Mouse (Mus musculus) bone marrow macrophage, adult 2 months (primary cell): ENCODE measurements around the gene Dyrk3.

Experiments
- CTCF ChIP-seq: IDR thresholded peaks from 2 replicates; pipeline ENCODE4 v1.5.1; 2012; ENCODE audit warnings: low read depth, mild to moderate bottlenecking, low read length, moderate library complexity
- POLR2A ChIP-seq: IDR thresholded peaks from 2 replicates; pipeline ENCODE4 v1.6.1; 2012; ENCODE audit warnings: mild to moderate bottlenecking, low read depth, low read length, borderline replicate concordance

DNA sequence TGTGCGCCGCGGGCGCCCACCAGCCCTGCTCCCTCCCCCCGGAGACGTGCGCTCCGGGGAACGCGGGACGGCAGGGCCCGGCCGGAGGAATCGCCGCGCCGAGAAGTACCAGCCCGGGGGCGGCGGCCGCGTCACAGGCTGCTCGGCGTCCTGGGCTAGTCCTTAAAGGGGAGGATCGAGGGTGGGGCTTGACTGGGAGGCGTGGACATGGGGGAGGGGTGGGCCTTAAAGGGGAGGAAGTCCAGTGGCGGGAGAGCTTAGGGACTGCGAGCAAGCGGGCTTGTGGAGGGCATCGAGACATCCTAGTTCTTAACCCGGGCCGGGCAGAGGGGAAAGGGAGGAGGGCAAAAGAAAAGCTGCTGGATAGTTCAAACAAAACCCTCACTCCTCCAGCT, 40.4 kb downstream of the Dyrk3 start, which contains the start of gene Mapkapk2:
- TF ChIP-seq CTCF (no peak), POLR2A (peak; percentile 31; the same call in 1 of the 2 replicates)
